Mouse (Mus musculus): Measurements from ENCODE around the gene Slc28a3. TPM values are rescaled to one million over a fixed set of nuclear protein-coding genes. Genes with fewer than 3 reads are reported as not detected.

Slc28a3 gene
- total RNA-seq, 2 experiments from 2014 or later: 0.15 TPM

DNA sequence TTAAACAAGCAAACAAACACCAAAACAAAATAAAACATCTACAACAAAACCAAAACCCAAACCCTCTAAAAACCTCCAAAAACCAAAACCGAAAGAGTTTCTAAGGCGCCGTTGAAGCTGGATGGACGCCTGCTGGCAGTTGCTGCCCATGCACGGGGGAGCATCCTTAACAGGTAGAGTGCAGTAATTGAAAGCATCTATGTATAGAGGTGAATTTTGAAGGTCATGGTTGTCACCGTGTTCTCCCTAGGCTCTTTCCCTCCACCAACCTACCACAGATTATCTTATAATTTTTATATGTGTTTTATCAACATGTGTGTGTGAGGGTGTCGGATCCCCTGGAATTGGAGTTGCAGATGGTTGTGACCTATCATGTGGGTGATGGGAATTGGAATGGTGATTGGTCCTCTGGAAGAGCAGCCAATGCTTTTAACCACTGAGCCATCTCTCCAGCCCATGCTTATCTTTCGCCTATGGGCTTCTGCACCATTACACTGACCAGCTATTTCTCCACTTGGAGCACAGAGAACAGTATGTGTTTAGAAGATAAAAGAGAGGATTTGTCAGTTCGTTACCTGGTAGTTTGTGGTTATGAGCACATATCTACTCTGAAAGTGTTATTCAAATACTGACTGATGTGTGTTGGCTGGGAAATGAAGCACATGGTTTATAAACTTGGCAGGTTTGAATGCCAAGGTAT is 89.2 kb downstream of the Slc28a3 start:
- DNase-seq: no peak

GRCm38 (mm10) chr13:58520580-58521330 is 89.9 kb downstream of the Slc28a3 start:
- DNase-seq: no peak

- no peak for DNase-seq
Observed at GRCm38 (mm10) chr13:58520028-58520427, 90.6 kb downstream of the Slc28a3 start.

GRCm38 (mm10) chr13:58516277-58516676 is 94.4 kb downstream of the Slc28a3 start:
- no peak for DNase-seq

GRCm38 (mm10) chr13:58515635-58516034 is 95.0 kb downstream of the Slc28a3 start:
- no peak for DNase-seq

DNA sequence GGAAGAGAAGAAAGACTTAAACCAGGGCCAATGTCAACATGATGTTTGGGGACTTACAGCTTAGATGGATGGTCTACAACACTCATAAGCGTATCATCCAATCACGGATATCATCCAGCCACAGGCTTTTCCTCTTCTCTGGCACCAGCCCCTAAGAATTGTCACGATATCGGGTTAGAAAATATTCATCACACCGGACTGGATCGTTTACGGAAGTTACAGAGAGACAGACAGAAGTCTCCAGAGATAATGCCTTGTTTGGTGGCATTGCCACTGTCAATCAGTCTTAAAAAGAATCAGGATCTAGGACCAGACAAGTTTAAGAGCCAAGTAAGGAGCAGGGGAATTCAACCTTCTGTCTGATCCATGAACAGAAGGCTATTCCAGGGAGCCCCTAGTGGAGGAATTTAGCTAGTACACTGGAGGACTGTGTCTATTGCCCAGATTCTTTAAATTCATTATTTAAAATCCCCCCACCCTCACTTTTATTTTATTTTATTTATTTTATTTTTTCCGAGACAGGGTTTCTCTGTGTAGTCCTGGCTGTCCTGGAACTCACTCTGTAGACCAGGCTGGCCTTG is 96.4 kb downstream of the Slc28a3 start:
- DNase-seq: no peak

- no peak for DNase-seq
Observed at GRCm38 (mm10) chr13:58511926-58512325, 98.8 kb downstream of the Slc28a3 start.

GRCm38 (mm10) chr13:58511248-58511647 is 99.4 kb downstream of the Slc28a3 start:
- peak; percentile 29 to 30 for DNase-seq

- no peak for DNase-seq
Observed at GRCm38 (mm10) chr13:58509241-58509640, 101.4 kb downstream of the Slc28a3 start.

DNA sequence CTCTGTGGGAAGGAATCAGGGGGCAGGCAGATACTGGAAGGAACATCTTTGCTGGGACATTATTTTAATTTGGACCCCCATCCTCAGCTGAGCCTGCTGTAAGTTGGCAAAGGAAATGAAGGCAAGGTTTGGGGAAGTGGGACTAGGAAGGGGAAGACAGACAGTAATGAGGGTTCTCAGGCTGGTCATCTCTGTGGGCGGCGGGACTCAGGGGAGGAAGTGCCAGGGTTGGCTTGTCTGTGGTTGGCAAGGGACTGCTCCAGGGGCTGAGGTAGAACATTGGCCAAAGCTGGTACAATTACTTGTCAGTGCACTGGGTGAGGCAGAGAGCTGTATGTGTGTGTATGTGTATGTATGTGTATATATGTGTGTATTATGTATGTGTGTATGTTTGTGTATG is 107.1 kb downstream of the Slc28a3 start:
- DNase-seq: no peak

DNA sequence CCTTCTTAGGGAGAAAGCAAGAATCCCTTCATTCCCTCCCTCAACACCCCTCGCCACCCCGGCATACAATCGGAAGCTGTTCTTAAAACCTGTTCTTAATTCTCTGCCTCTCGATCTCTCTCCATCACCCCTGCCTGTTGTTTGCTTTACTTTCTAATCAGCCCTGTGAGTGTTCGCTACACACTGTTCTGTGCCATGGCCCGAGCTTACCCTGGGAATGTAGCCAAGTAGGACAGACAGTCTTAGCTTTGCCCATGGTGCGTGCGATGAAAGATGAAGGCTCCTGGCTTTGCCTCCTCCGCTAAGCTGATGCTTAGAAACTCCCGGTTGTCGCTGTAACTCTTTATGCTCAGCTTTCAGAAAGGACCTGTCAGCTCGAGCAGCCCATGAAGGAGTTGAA is 112.9 kb downstream of the Slc28a3 start:
- DNase-seq: no peak

Other genes starting within 250 kb of the Slc28a3 start
- gene 2210016F16Rik, start 225.7 kb downstream of the Slc28a3 start, total RNA-seq (2021): 1 to 10 TPM; 6.3 to 7.6 TPM
- gene Rmi1, start 208.6 kb downstream of the Slc28a3 start, total RNA-seq (2021): 10 to 100 TPM; 17.7 to 19.5 TPM
- 100 to 1,000 TPM; 670 to 686 TPM for gene Hnrnpk, start 207.5 kb downstream of the Slc28a3 start, total RNA-seq (2021)
- 100 to 1,000 TPM; 321 to 331 TPM for gene Ntrk2, start 195.7 kb upstream of the Slc28a3 start, total RNA-seq (2021)